ENCODE assay signal across 8 mouse cellular contexts in genomic region chr8:122273152-122273551, GRCm38 (mm10). TPM values are rescaled to one million over a fixed set of nuclear protein-coding genes. Genes with fewer than 3 reads are reported as not detected.
DNase-seq lines count a peak whose midpoint lies in the region; ATAC-seq and TF ChIP-seq lines count a peak whose summit lies in the region.

No protein-coding gene starts in this region.

- H3K27me3 ChIP-seq in intestine, postnatal 0 days (replicated peaks; ENCODE audit: control insufficient read depth, insufficient read depth, low read length): 0 out of 2 replicates have a peak, but pooled peaks cover 5% of the 10 kb centered on the region
- H3K27me3 ChIP-seq in liver, adult 2 months (ENCODE audit: control insufficient read depth, insufficient read depth, low read length): no peaks in the 10 kb centered on the region

- 0 out of 2 replicates have a peak, but pooled peaks cover 4% of the 10 kb centered on the region for H3K4me1 ChIP-seq in intestine, postnatal 0 days (replicated peaks; ENCODE audit: control insufficient read depth, insufficient read depth, low read length)
- H3K4me1 ChIP-seq in liver, adult 2 months (ENCODE audit: control insufficient read depth, insufficient read depth, low read length): peaks cover 8% of the 10 kb centered on the region; the same call in 1 of the 2 replicates

- no peak overlapping the region for H3K27ac ChIP-seq in intestine, postnatal 0 days (ENCODE audit: low read depth, low read length)
- H3K27ac ChIP-seq in liver, adult 2 months (replicated peaks; ENCODE audit: insufficient read depth, low read depth, low read length): no peak overlapping the region

- no peak overlapping the region for H3K4me2 ChIP-seq in intestine, postnatal 0 days (replicated peaks; ENCODE audit: low read depth)

- peak; percentile 99 for TF ChIP-seq CTCF in intestine, postnatal 0 days (IDR thresholded peaks at IDR 0.05; ENCODE audit: low read depth)
- peak; percentile 99 for TF ChIP-seq CTCF in liver, adult 2 months (IDR thresholded peaks at IDR 0.05; ENCODE audit: low read depth, low read length)

- H3K9me3 ChIP-seq in intestine, postnatal 0 days (ENCODE audit: control insufficient read depth): no peaks in the 10 kb centered on the region

- WGBS in intestine, postnatal 0 days: 5% methylated on average over 5 of the region's 5 CpGs
- WGBS in liver, adult 2 months: 4% methylated on average over 5 of the region's 5 CpGs

- H3K79me2 ChIP-seq in liver, adult 2 months (ENCODE audit: control insufficient read depth, insufficient read depth, low read length): no peaks in the 10 kb centered on the region

- no peak for TF ChIP-seq POLR2A in liver, adult 2 months (IDR thresholded peaks at IDR 0.05; ENCODE audit: extremely low read depth, insufficient read depth, low read length)

- H3K36me3 ChIP-seq in intestine, postnatal 0 days (ENCODE audit: control insufficient read depth, insufficient read depth): no peaks in the 10 kb centered on the region
- no peaks in the 10 kb centered on the region for H3K36me3 ChIP-seq in liver, adult 2 months (ENCODE audit: control insufficient read depth, insufficient read depth, low read length)

- DNase-seq in 3134 (ENCODE audit: extremely low read depth, insufficient read length, low spot score): peak; percentile 52
- peak; percentile 80 for DNase-seq in adipocyte (ENCODE audit: low spot score)
- peak; percentile 89 for DNase-seq in embryo, embryonic 10.5 days (ENCODE audit: low spot score)
- peak; percentile 61 to 73 for DNase-seq in gastrocnemius, postnatal 4 days (ENCODE audit: low spot score in 2 of 2)
- peak; percentile 58 for DNase-seq in liver, adult 2 months (ENCODE audit: extremely low read depth, low read depth, low spot score)
- DNase-seq in spleen, postnatal 4 days (ENCODE audit: low spot score in 2 of 2): peak; percentile 88 to 96

- no peak overlapping the region for H3K9ac ChIP-seq in intestine, postnatal 0 days (ENCODE audit: low read depth, low read length)
- H3K9ac ChIP-seq in liver, adult 2 months (ENCODE audit: low read depth, low read length): no peak overlapping the region

- no peak overlapping the region for H3K4me3 ChIP-seq in intestine, postnatal 0 days (ENCODE audit: low read depth, low read length)
- no peak overlapping the region for H3K4me3 ChIP-seq in liver, adult 2 months (ENCODE audit: insufficient read depth, low read depth, low read length)

- ATAC-seq in intestine, postnatal 0 days: peak; percentile 54
- peak; percentile 69 for ATAC-seq in monocyte, adult 5-6 weeks (replicated peaks; ENCODE audit: insufficient number of reproducible peaks, low FRiP score, low TSS enrichment, poor library complexity, severe bottlenecking)

RNA-seq across cellular contexts. Expression of gene Zfpm1, which starts 8.8 kb away (rescaled TPM):
- total RNA-seq in gastrocnemius, postnatal 4 days (2021): 10 to 100 TPM; 10.6 to 13.6 TPM
- 7.7 and 9.8 TPM in 2 replicates for polyA plus RNA-seq in intestine, postnatal 0 days (2015; fragmentation: Nextera tagmentation; extraction: Ambion mirVana)
- 7.9 and 8.4 TPM in 2 replicates for total RNA-seq in liver, adult 2 months (2014; rRNA removed)
- 56.5 and 67.5 TPM in 2 replicates for polyA plus RNA-seq in liver, adult 2 months (2012; rRNA removed)
- total RNA-seq in monocyte, adult 5-6 weeks (2017): 7.9 to 23.3 TPM (median 10.3 TPM) in 3 replicates
